Mouse (Mus musculus): ENCODE data around the gene Emsy. TPM values are rescaled to one million over a fixed set of nuclear protein-coding genes. Genes with fewer than 3 reads are reported as not detected.

Gene Emsy
- 17.3 and 20.9 TPM in 2 replicates for polyA plus RNA-seq (2012; rRNA removed)

DNA sequence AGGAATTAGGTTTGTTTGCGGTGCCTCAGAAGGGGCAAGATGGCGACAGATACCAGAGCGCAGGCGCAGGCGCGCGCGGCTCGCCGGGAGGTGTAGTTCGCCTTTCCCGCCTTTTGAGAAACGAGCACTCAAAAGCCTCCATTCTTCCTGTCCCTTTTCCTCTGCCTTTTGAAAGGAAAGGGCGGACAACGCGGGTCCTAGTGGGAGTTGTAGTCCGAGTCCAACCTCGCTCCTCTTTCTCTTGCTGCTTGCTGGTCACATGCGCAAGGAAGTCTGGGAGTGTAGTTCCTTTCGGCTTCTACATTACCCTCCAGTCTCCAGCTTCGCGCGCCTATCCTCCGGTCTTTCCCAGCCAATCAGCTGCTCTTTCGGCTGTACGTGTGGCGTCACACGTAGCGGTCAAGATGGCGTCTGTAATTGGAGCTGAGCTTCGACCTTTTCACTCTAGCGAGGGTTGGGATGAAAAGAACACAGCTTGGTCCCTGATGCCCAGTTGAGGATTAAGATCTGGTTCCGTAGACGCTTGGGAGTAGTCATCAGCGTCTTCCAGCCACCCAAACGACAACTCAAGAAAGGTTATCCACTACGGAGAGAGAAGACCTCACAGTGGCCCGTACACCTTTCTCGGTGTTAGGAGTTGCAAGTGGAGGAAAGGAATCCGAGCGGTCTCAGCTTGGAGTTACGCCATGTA is at the start of gene Emsy:
Emsy (minus strand) TSS at position 253 of the 691 bp plus-strand sequence.
- peak; percentile 99 for DNase-seq
- no peaks in the 10 kb centered on the region for H3K27me3 ChIP-seq (replicated peaks; ENCODE audit: control insufficient read depth, insufficient read depth, low read length)
- no peaks in the 10 kb centered on the region for H3K36me3 ChIP-seq (ENCODE audit: control insufficient read depth, insufficient read depth, low read length)
- H3K27ac ChIP-seq (ENCODE audit: insufficient read depth, low read depth, low read length), result peak within 1 kb of the TSS; percentile 87
- peak within 1 kb of the TSS; percentile 74 for H3K4me3 ChIP-seq (ENCODE audit: insufficient read depth, low read depth, low read length)
- H3K4me1 ChIP-seq (ENCODE audit: control insufficient read depth, insufficient read depth, low read length), result no peaks in the 10 kb centered on the region; the same call in 1 of the 2 replicates
- WGBS, result under 1% methylated on average over 42 of the region's 42 CpGs
- TF ChIP-seq POLR2A (IDR thresholded peaks at IDR 0.05; ENCODE audit: low read depth, low read length), result peak; percentile 76
- no peak for TF ChIP-seq CTCF (conservative IDR thresholded peaks at IDR 0.05; ENCODE audit: insufficient read depth, insufficient read length, low read depth, low read length)

DNA sequence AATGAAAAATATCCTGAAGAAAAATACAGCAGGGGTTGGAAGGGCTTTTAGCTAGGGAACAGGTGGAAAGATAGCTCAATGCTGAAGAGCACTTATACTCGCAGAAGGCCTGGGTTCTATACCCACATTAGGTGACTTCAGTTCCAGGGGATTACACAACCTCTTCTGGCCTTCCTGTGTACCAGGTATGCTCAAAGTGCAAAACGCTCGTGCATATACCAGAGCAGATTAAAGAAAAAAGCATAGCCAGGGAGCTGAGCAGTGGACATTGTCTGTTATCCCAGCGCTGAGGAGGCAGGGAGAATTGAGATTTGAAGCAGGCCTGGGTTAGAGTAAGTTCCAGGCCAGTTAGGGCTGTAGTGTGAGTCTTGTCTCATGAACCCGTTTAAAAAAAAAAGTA is 47.7 kb upstream of the Emsy start:
- Histone ChIP-seq H3K4me1 (ENCODE audit: control insufficient read depth, insufficient read depth, low read length) (peaks cover 7% of the 10 kb centered on the region; the same call in 1 of the 2 replicates), H3K4me3 (ENCODE audit: insufficient read depth, low read depth, low read length) (no peak overlapping the region; the same call in 1 of the 2 replicates), H3K36me3 (ENCODE audit: control insufficient read depth, insufficient read depth, low read length) (no peaks in the 10 kb centered on the region; the same call in 1 of the 2 replicates), H3K27me3 (replicated peaks; ENCODE audit: control insufficient read depth, insufficient read depth, low read length) (no peaks in the 10 kb centered on the region), H3K27ac (ENCODE audit: insufficient read depth, low read depth, low read length) (no peak overlapping the region)
- TF ChIP-seq POLR2A (IDR thresholded peaks at IDR 0.05; ENCODE audit: low read depth, low read length) (no peak), CTCF (conservative IDR thresholded peaks at IDR 0.05; ENCODE audit: insufficient read depth, insufficient read length, low read depth, low read length) (no peak)
- WGBS, result 45% methylated on average over 5 of the region's 5 CpGs
- no peak for DNase-seq

DNA sequence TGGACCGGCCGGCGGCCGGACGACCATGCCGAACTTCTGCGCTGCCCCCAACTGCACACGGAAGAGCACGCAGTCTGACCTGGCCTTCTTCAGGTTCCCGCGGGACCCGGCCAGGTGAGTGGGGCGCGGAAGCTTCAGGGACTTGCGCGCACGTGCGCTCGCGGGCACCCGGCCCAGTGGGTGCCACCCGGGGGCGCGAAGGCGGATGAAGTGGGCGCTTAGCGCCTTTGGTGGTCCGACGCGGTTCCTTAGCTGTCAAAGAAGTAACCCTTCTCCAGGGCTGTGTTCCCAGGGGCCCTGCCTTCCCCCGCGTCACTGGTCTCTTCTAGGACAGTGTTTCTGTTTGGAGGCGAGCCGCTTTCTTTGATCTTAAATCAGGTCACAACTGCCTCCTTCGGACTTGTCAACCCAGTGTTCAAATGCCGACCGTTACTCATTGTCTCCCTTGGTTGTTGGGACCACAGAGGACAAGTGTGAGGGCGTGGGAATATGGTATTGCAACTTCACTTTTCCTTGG is 46.8 kb upstream of the Emsy start:
- H3K27ac ChIP-seq (ENCODE audit: insufficient read depth, low read depth, low read length), result peak overlapping the region; percentile 11
- TF ChIP-seq CTCF (conservative IDR thresholded peaks at IDR 0.05; ENCODE audit: insufficient read depth, insufficient read length, low read depth, low read length) (no peak), POLR2A (IDR thresholded peaks at IDR 0.05; ENCODE audit: low read depth, low read length) (no peak)
- H3K4me3 ChIP-seq (ENCODE audit: insufficient read depth, low read depth, low read length), result peak overlapping the region; percentile 87
- peaks cover 7% of the 10 kb centered on the region; the same call in 1 of the 2 replicates for H3K4me1 ChIP-seq (ENCODE audit: control insufficient read depth, insufficient read depth, low read length)
- under 1% methylated on average over 38 of the region's 38 CpGs for WGBS
- peak; percentile 33 for DNase-seq
- no peaks in the 10 kb centered on the region for H3K27me3 ChIP-seq (replicated peaks; ENCODE audit: control insufficient read depth, insufficient read depth, low read length)
- no peaks in the 10 kb centered on the region for H3K36me3 ChIP-seq (ENCODE audit: control insufficient read depth, insufficient read depth, low read length)

DNA sequence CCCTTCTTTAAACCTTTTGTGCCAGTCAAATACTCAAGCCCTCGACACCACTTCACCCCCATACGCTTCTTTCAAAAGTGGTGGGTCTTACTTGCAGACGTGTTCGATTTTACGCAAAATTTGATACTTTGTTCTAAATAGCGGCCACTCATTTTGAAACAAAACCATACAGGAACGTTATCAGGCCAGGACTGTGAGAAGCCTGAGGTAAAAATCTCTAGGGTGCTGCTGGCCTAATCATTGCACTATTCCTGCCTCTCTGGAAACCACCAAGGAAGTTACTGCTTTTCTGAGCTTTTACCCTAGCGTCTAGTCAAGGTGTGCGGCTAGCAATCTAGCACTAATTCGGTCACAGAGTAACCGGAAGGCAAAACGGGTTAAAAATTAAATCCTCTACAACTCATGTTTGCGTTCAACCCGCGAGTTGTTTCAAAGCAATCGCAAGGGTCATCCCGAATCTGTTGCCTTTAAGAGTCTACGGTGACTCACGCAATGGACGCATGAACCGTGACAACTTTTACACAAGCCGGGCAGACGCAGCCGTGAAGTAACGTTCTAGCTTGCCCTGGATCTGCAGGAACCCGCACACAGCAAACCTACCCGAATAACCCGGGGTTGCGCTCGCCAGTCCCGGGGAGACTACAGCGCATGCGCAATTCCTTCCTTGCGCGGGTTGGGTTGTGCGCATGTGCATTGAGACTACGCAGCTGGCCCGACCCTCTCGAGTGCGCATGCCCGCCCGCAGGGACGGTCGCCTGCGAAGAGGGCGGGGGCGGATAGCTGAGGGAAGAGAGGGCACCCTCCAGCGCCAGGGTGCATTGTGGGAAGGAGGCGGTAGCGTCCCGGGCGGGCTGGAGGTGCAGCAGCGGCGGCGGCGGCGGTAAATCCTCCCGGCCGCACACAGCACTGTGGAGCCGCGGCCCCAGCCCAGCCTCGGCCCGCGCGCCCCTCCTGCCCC is 46.0 kb upstream of the Emsy start, which contains the start of gene Thap12:
Thap12 (plus strand) TSS at position 821 of the 958 bp plus-strand sequence.
- no peaks in the 10 kb centered on the region for H3K36me3 ChIP-seq (ENCODE audit: control insufficient read depth, insufficient read depth, low read length)
- under 1% methylated on average over 65 of the region's 65 CpGs for WGBS
- H3K27me3 ChIP-seq (replicated peaks; ENCODE audit: control insufficient read depth, insufficient read depth, low read length), result no peaks in the 10 kb centered on the region
- TF ChIP-seq CTCF (conservative IDR thresholded peaks at IDR 0.05; ENCODE audit: insufficient read depth, insufficient read length, low read depth, low read length) (no peak; the same call in 1 of the 2 replicates), POLR2A (IDR thresholded peaks at IDR 0.05; ENCODE audit: low read depth, low read length) (peak; percentile 81)
- H3K27ac ChIP-seq (ENCODE audit: insufficient read depth, low read depth, low read length), result peak within 1 kb of the TSS; percentile 94
- DNase-seq, result peak; percentile 99
- peaks cover 7% of the 10 kb centered on the region; the same call in 1 of the 2 replicates for H3K4me1 ChIP-seq (ENCODE audit: control insufficient read depth, insufficient read depth, low read length)
- H3K4me3 ChIP-seq (ENCODE audit: insufficient read depth, low read depth, low read length), result peak within 1 kb of the TSS; percentile 88

DNA sequence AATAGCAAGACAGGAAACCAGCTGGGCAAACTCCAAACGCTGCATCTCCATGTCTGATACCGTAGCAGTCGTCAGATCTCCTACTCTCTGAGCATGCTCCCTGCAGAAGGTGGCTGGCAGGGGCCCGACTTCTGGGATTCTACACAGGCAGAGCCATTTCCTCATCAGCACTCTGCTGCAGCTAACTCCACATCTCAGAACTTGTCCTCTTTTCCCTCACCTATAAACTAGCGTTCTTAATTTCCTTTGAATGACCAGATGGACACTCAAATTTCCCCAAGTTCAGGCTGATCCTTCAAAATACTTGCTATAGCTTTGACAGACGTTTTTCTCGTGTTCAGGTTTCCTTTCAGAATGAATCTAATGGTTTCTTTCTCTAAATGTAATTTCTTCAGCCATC is 45.2 kb upstream of the Emsy start:
- H3K27ac ChIP-seq (ENCODE audit: insufficient read depth, low read depth, low read length), result peak overlapping the region; percentile 94
- peaks cover 7% of the 10 kb centered on the region; the same call in 1 of the 2 replicates for H3K4me1 ChIP-seq (ENCODE audit: control insufficient read depth, insufficient read depth, low read length)
- H3K36me3 ChIP-seq (ENCODE audit: control insufficient read depth, insufficient read depth, low read length), result no peaks in the 10 kb centered on the region
- TF ChIP-seq CTCF (conservative IDR thresholded peaks at IDR 0.05; ENCODE audit: insufficient read depth, insufficient read length, low read depth, low read length) (no peak), POLR2A (IDR thresholded peaks at IDR 0.05; ENCODE audit: low read depth, low read length) (no peak)
- peak; percentile 20 for DNase-seq
- peak overlapping the region; percentile 88; the same call in 1 of the 2 replicates for H3K4me3 ChIP-seq (ENCODE audit: insufficient read depth, low read depth, low read length)
- 9% methylated on average over 7 of the region's 7 CpGs for WGBS
- H3K27me3 ChIP-seq (replicated peaks; ENCODE audit: control insufficient read depth, insufficient read depth, low read length), result no peaks in the 10 kb centered on the region

DNA sequence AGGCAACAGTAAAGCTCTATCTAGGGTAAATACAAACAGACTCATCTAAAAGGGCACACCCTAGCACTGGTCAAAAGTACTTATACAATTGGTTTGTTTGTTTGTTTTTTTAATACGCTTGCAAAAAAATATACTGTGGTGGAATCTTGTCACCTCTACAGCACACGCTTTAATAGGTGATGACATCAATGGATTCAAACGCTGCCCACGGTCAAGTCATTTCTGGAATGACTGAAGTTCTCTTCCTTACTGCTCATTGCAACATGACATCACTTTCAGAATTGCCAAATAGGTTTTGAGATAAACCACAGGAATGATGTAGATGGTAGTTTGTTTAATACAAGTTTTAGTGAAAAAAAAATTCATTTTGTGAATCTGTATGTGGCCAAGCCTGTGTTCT is 42.0 kb upstream of the Emsy start:
- Histone ChIP-seq H3K36me3 (ENCODE audit: control insufficient read depth, insufficient read depth, low read length) (no peaks in the 10 kb centered on the region), H3K4me3 (ENCODE audit: insufficient read depth, low read depth, low read length) (no peak overlapping the region)
- 89% methylated on average over 4 of the region's 4 CpGs for WGBS

More for the DNA sequence above, 42.0 kb upstream of the Emsy start:
- TF ChIP-seq POLR2A (IDR thresholded peaks at IDR 0.05; ENCODE audit: low read depth, low read length) (no peak), CTCF (conservative IDR thresholded peaks at IDR 0.05; ENCODE audit: insufficient read depth, insufficient read length, low read depth, low read length) (no peak)
- Histone ChIP-seq H3K4me1 (ENCODE audit: control insufficient read depth, insufficient read depth, low read length) (no peaks in the 10 kb centered on the region; the same call in 1 of the 2 replicates), H3K27ac (ENCODE audit: insufficient read depth, low read depth, low read length) (no peak overlapping the region), H3K27me3 (replicated peaks; ENCODE audit: control insufficient read depth, insufficient read depth, low read length) (no peaks in the 10 kb centered on the region)
- DNase-seq, result no peak

Measured in kidney, adult 2 months (tissue).